Mouse (Mus musculus): Measurements from ENCODE around the gene Nckap5l. TPM values are rescaled to one million over a fixed set of nuclear protein-coding genes. Genes with fewer than 3 reads are reported as not detected.

Gene Nckap5l
- polyA plus RNA-seq, 1 experiment from 2014 or later, result 15.8 TPM

- no peaks in the 10 kb centered on the region for H3K4me1 ChIP-seq (replicated peaks)
- H3K27ac ChIP-seq, result no peak overlapping the region
- H3K4me3 ChIP-seq, result no peak overlapping the region
- no peaks in the 10 kb centered on the region for H3K36me3 ChIP-seq
- no peak for DNase-seq (ENCODE audit: low spot score)
- 76% methylated on average over 6 of the region's 6 CpGs for WGBS
- 0 out of 2 replicates have a peak, but pooled peaks cover 6% of the 10 kb centered on the region for H3K27me3 ChIP-seq (ENCODE audit: insufficient read depth, poor library complexity, severe bottlenecking)
- no peaks in the 10 kb centered on the region for H3K9me3 ChIP-seq
Measured at GRCm38 (mm10) chr15:99484745-99485144, 27.2 kb upstream of the Nckap5l start.

- Histone ChIP-seq H3K4me3 (no peak overlapping the region), H3K36me3 (peaks cover 6% of the 10 kb centered on the region; the same call in 1 of the 2 replicates), H3K27me3 (ENCODE audit: insufficient read depth, poor library complexity, severe bottlenecking) (no peaks in the 10 kb centered on the region), H3K4me1 (replicated peaks) (peaks cover 19% of the 10 kb centered on the region), H3K27ac (no peak overlapping the region), H3K9me3 (no peaks in the 10 kb centered on the region)
- WGBS, result 78% methylated on average over 1 of the region's 1 CpGs
- DNase-seq (ENCODE audit: low spot score), result no peak
Measured at GRCm38 (mm10) chr15:99475814-99476213, 18.3 kb upstream of the Nckap5l start.

- WGBS, result 1% methylated on average over 26 of the region's 26 CpGs
- peak; percentile 94 for DNase-seq (ENCODE audit: low spot score)
- H3K4me1 ChIP-seq (replicated peaks), result peaks cover 19% of the 10 kb centered on the region
- no peaks in the 10 kb centered on the region for H3K27me3 ChIP-seq (ENCODE audit: insufficient read depth, poor library complexity, severe bottlenecking)
- H3K9me3 ChIP-seq, result no peaks in the 10 kb centered on the region
- H3K27ac ChIP-seq, result peak within 1 kb of the TSS; percentile 97
- H3K36me3 ChIP-seq, result peaks cover 18% of the 10 kb centered on the region
- H3K4me3 ChIP-seq, result peak within 1 kb of the TSS; percentile 84
Measured at GRCm38 (mm10) chr15:99474576-99474926, 17.0 kb upstream of the Nckap5l start, which contains the start of gene Bcdin3d. Bcdin3d (minus strand) TSS chr15:99474730.

GRCm38 (mm10) chr15:99473801-99474575, 16.4 kb upstream of the Nckap5l start:
- Histone ChIP-seq H3K36me3 (peaks cover 24% of the 10 kb centered on the region), H3K4me3 (peak overlapping the region; percentile 84), H3K27me3 (ENCODE audit: insufficient read depth, poor library complexity, severe bottlenecking) (no peaks in the 10 kb centered on the region), H3K27ac (peak overlapping the region; percentile 97), H3K9me3 (no peaks in the 10 kb centered on the region), H3K4me1 (replicated peaks) (peaks cover 19% of the 10 kb centered on the region)
- WGBS, result 8% methylated on average over 38 of the region's 38 CpGs
- DNase-seq (ENCODE audit: low spot score), result no peak

GRCm38 (mm10) chr15:99472972-99473371, 15.4 kb upstream of the Nckap5l start:
- no peak overlapping the region for H3K27ac ChIP-seq
- no peaks in the 10 kb centered on the region for H3K27me3 ChIP-seq (ENCODE audit: insufficient read depth, poor library complexity, severe bottlenecking)
- peaks cover 30% of the 10 kb centered on the region for H3K36me3 ChIP-seq
- peaks cover 19% of the 10 kb centered on the region for H3K4me1 ChIP-seq (replicated peaks)
- 91% methylated on average over 7 of the region's 7 CpGs for WGBS
- no peak overlapping the region for H3K4me3 ChIP-seq
- no peak for DNase-seq (ENCODE audit: low spot score)
- H3K9me3 ChIP-seq, result no peaks in the 10 kb centered on the region

- no peak for DNase-seq (ENCODE audit: low spot score)
- Histone ChIP-seq H3K9me3 (no peaks in the 10 kb centered on the region), H3K27me3 (ENCODE audit: insufficient read depth, poor library complexity, severe bottlenecking) (no peaks in the 10 kb centered on the region), H3K36me3 (peaks cover 30% of the 10 kb centered on the region), H3K4me3 (no peak overlapping the region), H3K27ac (no peak overlapping the region), H3K4me1 (replicated peaks) (peaks cover 19% of the 10 kb centered on the region)
- WGBS, result 79% methylated on average over 14 of the region's 14 CpGs
Measured at GRCm38 (mm10) chr15:99471677-99472063, 14.1 kb upstream of the Nckap5l start.

GRCm38 (mm10) chr15:99470971-99471676, 13.6 kb upstream of the Nckap5l start:
- Histone ChIP-seq H3K27ac (peak overlapping the region; percentile 50; the same call in 1 of the 2 replicates), H3K9me3 (no peaks in the 10 kb centered on the region)

GRCm38 (mm10) chr15:99470224-99470761, 12.7 kb upstream of the Nckap5l start:
- no peak for DNase-seq (ENCODE audit: low spot score)
- H3K27ac ChIP-seq, result 0 out of 2 replicates have a peak overlapping the region, but pooled peaks have one; percentile 50
- no peaks in the 10 kb centered on the region for H3K27me3 ChIP-seq (ENCODE audit: insufficient read depth, poor library complexity, severe bottlenecking)
- peaks cover 19% of the 10 kb centered on the region for H3K4me1 ChIP-seq (replicated peaks)
- WGBS, result 92% methylated on average over 31 of the region's 31 CpGs
- peaks cover 30% of the 10 kb centered on the region for H3K36me3 ChIP-seq
- no peaks in the 10 kb centered on the region for H3K9me3 ChIP-seq
- no peak overlapping the region for H3K4me3 ChIP-seq

More at GRCm38 (mm10) chr15:99470971-99471676, 13.6 kb upstream of the Nckap5l start:
- Histone ChIP-seq H3K27me3 (ENCODE audit: insufficient read depth, poor library complexity, severe bottlenecking) (no peaks in the 10 kb centered on the region), H3K36me3 (peaks cover 30% of the 10 kb centered on the region), H3K4me3 (no peak overlapping the region), H3K4me1 (replicated peaks) (peaks cover 19% of the 10 kb centered on the region)
- DNase-seq (ENCODE audit: low spot score), result peak; percentile 57
- WGBS, result 63% methylated on average over 17 of the region's 17 CpGs

- no peak overlapping the region for H3K27ac ChIP-seq
- H3K4me1 ChIP-seq (replicated peaks), result peaks cover 17% of the 10 kb centered on the region
- H3K9me3 ChIP-seq, result no peaks in the 10 kb centered on the region
- peaks cover 30% of the 10 kb centered on the region for H3K36me3 ChIP-seq
- no peak overlapping the region for H3K4me3 ChIP-seq
- 94% methylated on average over 4 of the region's 4 CpGs for WGBS
- no peaks in the 10 kb centered on the region for H3K27me3 ChIP-seq (ENCODE audit: insufficient read depth, poor library complexity, severe bottlenecking)
- no peak for DNase-seq (ENCODE audit: low spot score)
Measured at GRCm38 (mm10) chr15:99469736-99470135, 12.2 kb upstream of the Nckap5l start.

GRCm38 (mm10) chr15:99469067-99469466, 11.5 kb upstream of the Nckap5l start:
- Histone ChIP-seq H3K27me3 (ENCODE audit: insufficient read depth, poor library complexity, severe bottlenecking) (no peaks in the 10 kb centered on the region), H3K9me3 (no peaks in the 10 kb centered on the region), H3K4me3 (no peak overlapping the region), H3K27ac (no peak overlapping the region), H3K36me3 (peaks cover 30% of the 10 kb centered on the region), H3K4me1 (replicated peaks) (peaks cover 14% of the 10 kb centered on the region)
- 45% methylated on average over 3 of the region's 3 CpGs for WGBS
- DNase-seq (ENCODE audit: low spot score), result peak; percentile 71

- 72% methylated on average over 13 of the region's 13 CpGs for WGBS
- Histone ChIP-seq H3K4me1 (replicated peaks) (peaks cover 9% of the 10 kb centered on the region), H3K4me3 (no peak overlapping the region), H3K27me3 (ENCODE audit: insufficient read depth, poor library complexity, severe bottlenecking) (no peaks in the 10 kb centered on the region), H3K9me3 (no peaks in the 10 kb centered on the region), H3K27ac (no peak overlapping the region), H3K36me3 (no peaks in the 10 kb centered on the region; the same call in 1 of the 2 replicates)
- DNase-seq (ENCODE audit: low spot score), result no peak
Measured at GRCm38 (mm10) chr15:99463194-99463593, 5.6 kb upstream of the Nckap5l start.

GRCm38 (mm10) chr15:99456963-99457605, 464 bp downstream of the Nckap5l start:
- peak overlapping the region; percentile 96 for H3K27ac ChIP-seq
- no peaks in the 10 kb centered on the region for H3K9me3 ChIP-seq
- H3K36me3 ChIP-seq, result peaks cover 35% of the 10 kb centered on the region
- H3K27me3 ChIP-seq (ENCODE audit: insufficient read depth, poor library complexity, severe bottlenecking), result no peaks in the 10 kb centered on the region
- peaks cover 59% of the 10 kb centered on the region for H3K4me1 ChIP-seq (replicated peaks)
- peak; percentile 69 for DNase-seq (ENCODE audit: low spot score)
- 1% methylated on average over 43 of the region's 43 CpGs for WGBS
- peak overlapping the region; percentile 92 for H3K4me3 ChIP-seq

Measured in hindbrain, embryonic 10.5 days (tissue).